Comparison of ENCODE assay signal across 12 mouse cellular contexts in the genomic region with DNA sequence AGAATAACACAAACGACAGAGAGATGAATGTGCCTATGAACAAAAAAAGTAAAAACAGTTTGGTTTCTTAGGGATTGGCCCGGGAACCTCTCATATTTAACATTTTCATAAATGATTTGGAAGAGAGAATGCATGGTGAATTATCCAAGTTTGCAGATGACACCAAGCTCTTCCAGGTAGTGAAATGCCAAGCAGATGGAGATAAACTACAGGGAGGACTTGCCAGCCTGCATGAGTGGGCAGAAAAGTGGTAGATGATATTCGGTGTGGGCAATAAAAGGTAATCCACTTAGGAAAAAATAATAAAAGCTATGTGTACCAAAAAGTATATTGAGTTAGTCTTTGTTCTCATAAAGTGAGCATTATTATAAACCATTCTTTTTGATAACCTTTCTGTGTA.
"Had no signal": no experiment of that assay in that cellular context is flagged by ENCODE, and none has a peak within 500 bp of the region (broad histone marks: within the 10 kb centered on the region; RNA-seq: fewer than 3 reads in every experiment).

No protein-coding gene starts in this region.

- DNase-seq: kidney, adult 18-20 months; kidney, postnatal 10 days; kidney, postnatal 4 days; lung, adult 2 months; lung, postnatal 36 days; right cerebral cortex, adult 18-20 months; right cerebral cortex, postnatal 4 days; spleen, adult 18-20 months; thymus, adult 2 months; thymus, postnatal 36 days had no signal

- ATAC-seq: lung, postnatal 0 days; midbrain, embryonic 13.5 days had no signal
